Mouse (Mus musculus): ENCODE results near the gene Fasl. TPM values are rescaled to one million over a fixed set of nuclear protein-coding genes. Genes with fewer than 3 reads are reported as not detected.

Gene Fasl
- under 1 TPM in 3 of 4 experiments, not detected in 1; 0.19 to 0.64 (median 0.36) TPM for total RNA-seq (2022)

- DNase-seq (ENCODE audit: low spot score in 2 of 2), result no peak
Measured at GRCm38 (mm10) chr1:161788339-161788738, at the start of gene Fasl. Fasl (minus strand) TSS chr1:161788495.

DNA sequence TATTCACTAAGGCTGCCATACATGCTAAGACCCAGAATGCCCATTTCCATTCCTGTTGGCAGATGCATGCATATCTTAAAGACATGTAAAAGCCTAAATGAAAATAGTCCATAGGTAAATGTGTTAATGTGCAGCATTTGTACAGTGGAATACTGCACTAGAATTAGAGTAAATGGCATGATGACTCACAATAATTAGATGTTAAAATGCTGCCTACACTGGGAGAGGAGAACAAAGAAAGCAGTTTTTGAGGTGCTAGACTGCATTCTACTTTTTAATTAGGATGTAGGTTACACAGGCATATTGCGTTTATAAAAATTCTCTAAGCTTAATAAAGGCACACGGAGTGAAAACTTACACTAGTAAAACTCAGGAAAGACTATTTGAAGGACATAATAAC is 38.4 kb upstream of the Fasl start:
- no peak for DNase-seq (ENCODE audit: low spot score in 2 of 2)

- DNase-seq (ENCODE audit: low spot score in 2 of 2), result no peak
Measured at GRCm38 (mm10) chr1:161809428-161809827, 21.1 kb upstream of the Fasl start.

- DNase-seq (ENCODE audit: low spot score in 2 of 2), result no peak
Measured at GRCm38 (mm10) chr1:161808980-161809379, 20.7 kb upstream of the Fasl start.

- DNase-seq (ENCODE audit: low spot score in 2 of 2), result no peak
Measured at GRCm38 (mm10) chr1:161804541-161804971, 16.3 kb upstream of the Fasl start.

DNA sequence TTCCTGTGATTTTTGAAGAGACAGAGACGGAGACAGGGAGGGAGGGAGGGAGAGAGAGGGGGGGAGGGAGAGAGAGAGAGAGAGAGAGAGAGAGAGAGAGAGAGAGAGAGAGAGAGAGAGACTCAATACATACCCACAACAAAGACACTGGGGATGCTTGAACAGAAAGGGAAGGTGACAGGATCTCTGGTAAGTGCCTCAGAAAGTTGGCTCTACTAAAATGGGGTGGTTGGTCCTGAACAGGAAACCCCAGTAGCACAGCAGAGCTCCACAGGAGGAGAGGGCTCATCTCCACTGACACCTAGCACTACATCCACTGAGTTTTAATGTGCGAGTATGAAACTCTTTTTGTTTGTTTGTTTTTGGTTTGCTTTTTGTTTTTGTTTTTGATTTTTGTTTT is 13.0 kb upstream of the Fasl start:
- DNase-seq (ENCODE audit: low spot score in 2 of 2), result no peak

DNA sequence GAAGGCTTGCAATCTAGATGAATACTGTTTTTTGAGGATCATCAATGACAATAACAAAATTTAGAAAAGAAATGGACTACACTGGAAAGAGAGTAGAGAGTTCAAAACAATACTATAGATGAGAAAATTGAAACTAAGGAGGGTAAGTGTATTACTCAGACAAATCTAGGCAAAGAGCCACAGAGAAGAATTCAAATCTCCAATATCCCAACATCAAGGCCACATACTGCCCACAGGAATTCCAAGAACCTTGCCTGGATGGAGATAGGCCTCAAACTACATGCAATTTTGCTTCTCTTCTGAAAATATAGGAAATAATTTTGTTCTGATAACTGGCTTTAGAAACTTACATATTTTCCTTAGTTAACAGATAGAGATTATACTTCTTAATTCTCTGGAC is 12.0 kb upstream of the Fasl start:
- DNase-seq (ENCODE audit: low spot score in 2 of 2), result no peak

GRCm38 (mm10) chr1:161799791-161800190 is 11.5 kb upstream of the Fasl start:
- no peak for DNase-seq (ENCODE audit: low spot score in 2 of 2)

DNA sequence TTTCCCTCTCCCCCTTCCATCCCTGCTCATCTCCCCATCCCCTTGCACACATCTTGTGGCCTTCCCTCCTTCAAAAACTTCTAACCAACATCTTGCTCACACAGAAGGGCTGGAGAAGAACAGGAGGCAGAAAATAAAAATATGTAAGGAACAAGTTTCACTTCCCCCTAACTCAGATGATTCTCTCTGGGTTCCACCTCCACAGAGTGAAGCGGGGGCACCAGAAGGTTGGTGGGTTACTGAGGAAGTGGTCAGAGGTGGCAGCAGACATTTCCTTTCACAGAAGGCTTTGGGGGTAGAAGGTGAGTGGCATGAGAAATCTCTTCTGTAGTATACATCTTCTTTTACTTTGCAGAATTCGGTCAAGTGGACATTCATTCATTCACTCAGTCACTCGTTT is 10.6 kb upstream of the Fasl start:
- no peak for DNase-seq (ENCODE audit: low spot score in 2 of 2)

- DNase-seq (ENCODE audit: low spot score in 2 of 2), result no peak
Measured at GRCm38 (mm10) chr1:161794447-161795211, 6.3 kb upstream of the Fasl start.

DNA sequence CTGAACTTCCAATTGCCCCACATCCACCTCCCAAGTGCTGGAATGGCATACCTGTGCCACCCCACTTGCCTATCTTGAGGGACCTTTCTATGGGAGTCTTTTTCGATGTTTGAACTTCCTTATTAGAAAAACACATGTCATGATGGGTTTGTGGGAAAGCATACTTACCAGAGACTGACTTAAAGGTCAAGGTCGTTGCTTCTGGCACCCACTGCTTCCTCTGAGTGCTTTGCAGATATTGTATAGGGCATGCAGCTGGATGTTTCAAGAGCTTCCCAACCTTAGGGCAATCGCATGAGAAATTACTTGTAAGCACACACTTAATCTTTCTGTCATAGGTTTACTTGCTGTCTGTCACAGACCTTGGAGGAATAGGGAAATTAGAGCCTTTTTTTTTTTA is 5.0 kb upstream of the Fasl start:
- no peak for DNase-seq (ENCODE audit: low spot score in 2 of 2)

- no peak for DNase-seq (ENCODE audit: low spot score in 2 of 2)
Measured at GRCm38 (mm10) chr1:161792687-161792969, 4.3 kb upstream of the Fasl start.

DNA sequence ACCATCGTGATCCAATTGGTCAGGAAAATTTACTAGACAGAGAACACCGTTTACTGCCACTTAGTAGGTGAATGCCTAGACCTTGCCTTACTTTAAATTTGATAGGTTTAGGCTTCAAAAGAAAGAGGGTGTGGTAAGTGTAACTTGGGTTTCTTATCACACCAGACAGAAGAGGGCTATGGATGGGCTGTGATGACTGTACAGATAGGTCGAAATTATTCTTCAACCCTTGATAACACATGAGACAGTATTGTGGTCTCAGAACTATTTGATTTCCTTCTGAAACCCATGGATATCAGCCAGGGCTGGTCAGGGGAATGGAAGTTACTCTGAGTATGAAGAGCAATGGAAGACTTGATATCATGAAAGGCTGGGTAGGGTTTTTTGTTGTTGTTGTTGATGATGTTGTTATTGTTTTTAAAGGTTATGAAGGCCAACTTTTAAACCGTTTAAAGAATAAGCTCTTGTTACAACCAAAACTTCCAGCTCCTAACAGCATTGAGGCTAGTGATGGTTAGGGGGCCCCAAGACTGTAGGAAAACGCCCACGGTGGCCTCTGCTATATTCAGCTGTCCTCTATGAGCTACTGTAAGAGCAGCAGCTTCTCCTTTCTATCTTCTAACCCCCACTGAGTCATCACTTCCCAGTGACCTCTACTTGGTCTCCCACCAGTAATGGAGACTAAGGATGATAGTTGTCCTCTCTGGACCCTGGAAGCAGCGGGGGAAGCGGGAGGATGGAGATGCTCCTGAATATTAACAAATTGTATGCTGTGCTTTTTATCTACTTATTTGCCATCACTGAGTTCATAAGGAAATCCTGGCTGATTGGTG is 3.8 kb upstream of the Fasl start:
- no peak for DNase-seq (ENCODE audit: low spot score in 2 of 2)

GRCm38 (mm10) chr1:161782725-161783124 is 5.6 kb downstream of the Fasl start:
- DNase-seq (ENCODE audit: low spot score in 2 of 2), result no peak

GRCm38 (mm10) chr1:161781594-161781993 is 6.7 kb downstream of the Fasl start:
- DNase-seq (ENCODE audit: low spot score in 2 of 2), result no peak

DNA sequence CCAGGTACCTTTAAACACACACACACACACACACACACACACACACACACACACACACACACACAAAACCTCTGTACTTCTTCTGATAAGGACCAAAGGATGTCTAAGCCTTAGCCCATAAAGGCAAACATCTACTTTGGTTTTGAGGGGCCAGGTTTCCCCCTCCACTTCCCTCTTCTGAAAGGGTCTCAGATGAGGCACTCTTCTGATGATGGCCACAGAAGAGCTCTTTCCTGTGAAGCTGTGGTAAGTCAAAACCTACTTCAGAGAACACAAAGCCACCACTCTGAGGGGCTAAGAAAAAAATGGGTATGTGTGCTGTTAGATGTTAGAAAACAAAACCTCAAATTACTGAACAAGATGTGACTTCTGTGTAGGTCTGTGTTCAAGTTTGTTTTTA is 9.2 kb downstream of the Fasl start:
- no peak for DNase-seq (ENCODE audit: low spot score in 2 of 2)

DNA sequence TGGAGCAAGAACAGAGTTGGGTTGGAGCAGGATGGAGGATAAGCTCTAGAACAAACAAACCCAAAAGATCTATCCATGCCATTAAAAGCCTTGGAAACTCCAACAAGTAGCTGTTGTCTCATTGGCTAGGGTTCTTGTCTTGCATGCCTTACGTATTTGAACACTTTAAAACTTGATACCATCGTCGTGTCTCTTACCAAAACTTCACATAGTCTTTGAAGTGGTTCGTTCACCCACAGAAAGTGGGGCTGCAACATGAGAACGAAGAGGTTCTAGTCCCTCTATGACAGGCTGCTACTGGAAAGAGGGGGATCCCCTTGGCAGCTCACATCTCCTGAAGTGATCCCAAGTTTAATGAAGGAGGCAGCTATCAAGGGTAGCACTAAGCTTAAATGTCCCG is 13.1 kb downstream of the Fasl start:
- DNase-seq (ENCODE audit: low spot score in 2 of 2), result no peak

DNA sequence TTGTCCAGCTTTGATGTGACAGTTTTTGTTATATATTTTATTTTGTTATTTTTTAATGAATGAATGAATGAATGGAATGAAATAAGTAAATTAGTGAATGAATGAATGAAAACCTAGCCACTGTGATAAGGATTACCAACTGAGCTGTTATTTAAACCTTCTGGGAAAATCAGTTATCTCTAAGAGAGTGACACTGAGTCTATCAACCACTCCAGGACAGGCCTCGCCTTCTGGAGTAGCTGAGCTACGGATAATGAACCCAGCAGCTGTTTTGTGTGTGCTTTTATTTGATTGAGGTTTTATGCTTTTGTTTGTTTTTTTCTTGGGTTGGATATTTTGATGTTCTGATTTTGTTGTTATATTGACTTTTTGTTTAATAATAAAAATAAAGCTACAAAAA is 17.0 kb downstream of the Fasl start:
- no peak for DNase-seq (ENCODE audit: low spot score in 2 of 2)

DNA sequence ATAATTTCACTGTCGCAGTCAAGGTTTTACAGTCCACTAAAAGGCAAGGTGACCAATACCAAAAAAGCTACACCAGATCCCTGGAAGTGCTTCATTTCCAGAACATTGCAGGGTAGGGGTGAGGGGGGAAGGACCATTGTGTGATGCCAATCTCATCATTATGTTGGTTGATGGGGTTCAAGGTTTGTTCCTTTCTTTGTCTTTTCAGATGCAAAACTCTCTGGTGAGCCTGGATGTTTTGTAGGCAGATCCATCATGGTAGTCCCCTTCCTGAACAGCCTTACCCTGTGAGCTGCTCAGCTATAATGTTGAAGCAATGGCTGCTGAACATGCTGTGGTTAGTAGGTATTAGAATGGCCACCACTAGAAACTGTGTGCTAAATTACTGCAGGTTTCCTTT is 19.0 kb downstream of the Fasl start:
- no peak for DNase-seq (ENCODE audit: low spot score in 2 of 2)

DNA sequence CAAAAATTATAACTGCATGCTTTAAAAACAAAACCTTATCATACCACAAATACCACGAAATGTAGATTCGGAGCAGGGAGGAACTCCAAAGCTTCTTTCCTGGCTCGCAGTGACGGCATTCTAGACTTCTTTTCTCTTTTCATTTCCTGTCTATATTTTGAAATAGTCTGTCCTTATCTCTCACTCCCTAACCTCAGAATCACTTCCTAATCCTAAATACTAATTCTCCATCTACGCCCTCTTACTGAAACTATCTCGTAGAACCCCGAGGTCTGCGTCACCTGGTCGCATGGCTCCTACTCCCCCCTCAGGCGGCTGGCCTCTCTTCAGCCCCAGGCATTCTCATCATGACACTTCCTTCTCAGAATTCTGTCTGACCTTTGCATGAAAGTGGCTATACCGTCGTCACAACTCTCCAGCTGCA is 21.2 kb downstream of the Fasl start:
- no peak for DNase-seq (ENCODE audit: low spot score in 2 of 2)

GRCm38 (mm10) chr1:161766656-161767055 is 21.6 kb downstream of the Fasl start:
- DNase-seq (ENCODE audit: low spot score in 2 of 2), result no peak

- DNase-seq (ENCODE audit: low spot score in 2 of 2), result no peak
Measured at GRCm38 (mm10) chr1:161765932-161766331, 22.4 kb downstream of the Fasl start.

GRCm38 (mm10) chr1:161764964-161765363 is 23.3 kb downstream of the Fasl start:
- no peak for DNase-seq (ENCODE audit: low spot score in 2 of 2)
